Mouse (Mus musculus) fibroblast of lung, adult 2 months (primary cell): ENCODE measurements at regions not wholly inside any gene's neighbourhood (a gene's known extent, or its start where the extent isn't known, plus 50 kb on each side); places are given as distances from the start of the nearest gene placed in this dataset.
A peak's percentile ranks its signal among the peaks of the same experiment; 100 is the strongest.

Experiments
- DNase-seq: peaks from one replicate; pipeline ENCODE4 v3.0.0-alpha.2; 2011; ENCODE audit warnings: low read depth

DNA sequence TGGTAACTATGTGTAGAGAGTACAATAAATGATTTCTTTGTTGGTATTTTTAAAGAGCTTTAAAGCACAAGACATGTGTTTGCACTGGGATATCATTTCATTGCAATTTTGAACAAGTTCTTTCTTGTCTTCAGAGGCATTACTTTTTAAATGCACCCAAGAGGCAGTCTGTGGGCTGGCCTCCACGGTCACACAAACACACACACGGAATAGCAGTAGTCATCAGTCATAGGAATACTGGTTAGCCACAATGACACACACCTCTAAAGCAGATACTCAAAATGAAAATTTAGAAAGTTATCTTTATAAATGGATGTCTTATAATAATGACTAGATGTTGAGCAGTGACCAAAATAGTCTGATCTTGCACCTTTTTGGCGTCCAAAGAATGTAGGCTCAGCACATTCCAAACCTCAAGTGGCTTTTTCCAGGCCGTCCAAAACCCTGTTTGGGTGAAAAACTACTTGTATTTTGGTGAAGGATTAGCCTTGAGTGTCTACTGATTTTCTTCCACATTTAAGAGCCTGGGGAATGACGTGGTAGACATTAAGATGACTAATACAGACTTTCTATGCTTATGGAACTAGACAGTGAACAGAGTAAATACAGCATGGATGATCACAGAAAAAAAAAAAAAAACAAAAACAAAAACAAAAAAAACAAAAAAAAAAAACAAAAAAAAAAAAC, 658.5 kb downstream of the Inhba start:
- peak; percentile 83 for DNase-seq

DNA sequence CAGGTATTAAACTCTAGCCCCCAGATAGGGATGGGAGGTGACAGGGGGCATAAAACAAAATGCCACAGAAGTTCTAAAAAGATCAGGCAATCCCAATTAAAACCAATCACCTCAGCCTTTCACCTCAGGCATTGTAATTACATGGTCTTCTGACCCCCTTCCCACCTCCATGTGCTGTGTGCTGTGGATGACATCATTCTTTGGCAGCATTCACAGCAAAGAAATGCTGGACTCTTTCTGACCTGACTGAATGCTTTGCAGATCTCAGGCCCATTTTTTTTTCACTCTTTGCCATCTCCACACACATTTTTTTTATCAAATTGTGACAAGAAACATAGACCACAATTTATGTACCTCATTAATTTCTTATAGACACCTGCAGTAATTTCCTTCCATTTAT, 659.1 kb downstream of the Inhba start:
- DNase-seq = no peak

DNA sequence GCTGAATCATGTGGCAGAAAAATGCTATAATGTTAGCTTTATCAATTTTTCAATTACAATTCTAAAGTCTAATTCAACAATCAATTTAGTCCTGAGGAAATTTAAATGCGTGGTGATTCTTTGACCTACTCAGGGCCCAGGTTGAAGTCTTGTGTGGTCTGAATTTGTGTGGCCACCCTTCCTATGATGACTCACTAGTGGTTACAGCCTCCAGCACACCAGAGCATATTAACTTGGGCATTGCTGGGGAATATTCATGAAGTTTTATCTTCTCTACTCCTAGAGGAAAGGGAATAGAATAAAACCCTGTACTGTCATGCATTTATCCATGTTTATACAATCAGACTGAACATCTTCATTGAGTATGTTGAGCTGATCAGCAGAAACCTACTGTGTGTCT, 665.2 kb downstream of the Inhba start:
- no peak for DNase-seq

DNA sequence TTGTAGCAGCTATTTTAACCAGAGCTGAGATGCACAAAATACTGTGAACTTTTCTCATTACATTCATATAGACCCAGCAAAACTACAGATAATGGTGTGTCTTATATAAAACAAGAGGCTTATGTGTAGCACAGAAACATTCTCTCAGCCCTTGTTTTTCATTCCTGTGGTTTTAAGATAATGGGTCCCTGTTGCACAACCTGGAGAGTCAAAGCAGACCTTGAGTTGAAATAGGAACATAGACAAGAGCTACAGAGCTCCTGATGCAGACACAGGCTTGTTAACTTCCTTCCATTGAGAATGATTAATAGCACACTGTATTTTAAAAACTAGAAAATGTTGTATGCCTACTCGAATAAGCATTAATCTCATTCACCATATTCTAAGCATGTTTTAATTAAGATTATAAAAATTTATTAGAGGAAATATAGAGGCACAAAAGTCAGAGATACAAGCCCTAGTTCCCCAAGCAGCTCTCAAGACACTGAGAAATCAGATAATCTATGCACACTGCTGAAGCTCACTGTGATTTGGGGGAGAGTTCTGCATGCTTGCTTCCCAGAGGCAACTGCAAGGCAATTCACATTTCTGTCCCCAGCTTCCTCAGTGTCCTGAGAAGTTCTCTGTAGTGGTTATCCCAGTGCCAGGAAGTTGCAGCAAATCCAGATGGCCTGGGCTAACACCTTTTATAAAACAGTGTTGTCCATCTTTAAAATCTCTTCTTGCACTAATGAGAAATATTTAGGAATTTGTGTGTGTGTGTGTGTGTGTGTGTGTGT, 666.8 kb downstream of the Inhba start:
- no peak for DNase-seq

DNA sequence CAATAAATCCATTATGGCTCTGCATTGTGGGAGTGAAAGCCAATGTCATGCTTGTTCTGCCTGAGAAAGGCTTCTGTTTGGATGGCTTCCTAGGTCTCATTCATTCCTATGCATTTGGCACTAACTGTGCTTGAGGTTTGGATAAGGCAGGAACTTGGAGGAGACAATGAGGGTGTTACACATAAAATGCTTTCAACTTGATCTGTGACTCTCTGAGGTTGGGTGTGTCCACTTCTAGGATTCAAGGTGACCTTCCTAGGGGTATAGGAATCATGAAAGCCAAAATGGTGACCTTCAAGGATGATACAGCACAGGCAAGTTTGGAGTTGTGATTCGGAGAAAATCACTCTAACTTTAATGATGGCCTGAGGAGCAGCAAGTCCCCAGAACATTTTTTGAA, 682.5 kb downstream of the Inhba start:
- no peak for DNase-seq

DNA sequence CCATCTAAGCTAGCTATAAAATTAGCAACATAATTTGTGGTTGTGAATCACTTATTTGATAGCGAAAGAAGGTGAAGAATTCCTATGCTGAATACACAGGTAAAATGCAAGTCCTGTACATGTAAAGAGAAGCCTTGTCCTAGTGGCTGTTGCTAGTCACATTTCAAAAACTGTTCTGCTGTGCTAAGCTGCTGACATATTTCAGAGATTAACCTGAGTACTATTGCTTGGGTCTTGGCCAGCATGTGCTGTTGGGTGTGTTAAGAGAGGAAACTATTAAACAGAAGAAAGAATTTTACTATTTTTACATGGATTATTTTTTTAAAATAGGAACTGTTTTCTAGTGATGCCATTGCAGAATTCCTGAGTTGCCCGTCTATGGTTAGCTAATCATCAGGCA, 689.3 kb downstream of the Inhba start:
- DNase-seq = no peak

DNA sequence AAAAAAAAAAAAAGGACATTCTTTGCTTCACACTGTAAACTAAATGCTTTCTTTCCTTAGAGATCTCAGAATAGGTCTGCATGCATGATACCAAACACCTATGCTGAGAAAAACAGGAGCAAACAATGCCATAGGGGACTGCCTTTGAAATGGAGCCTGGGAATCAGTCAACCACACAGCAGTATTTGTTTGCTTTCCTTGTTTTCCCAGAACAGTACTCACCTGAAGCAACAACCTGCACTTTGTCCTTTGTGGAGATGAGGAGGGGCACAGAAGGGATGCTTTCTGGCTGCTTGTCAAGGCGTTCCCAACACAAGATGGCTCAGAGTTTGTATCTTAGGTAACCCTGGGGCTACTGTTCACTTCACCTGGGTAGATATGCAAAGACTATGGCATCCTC, 690.5 kb downstream of the Inhba start:
- DNase-seq = no peak

DNA sequence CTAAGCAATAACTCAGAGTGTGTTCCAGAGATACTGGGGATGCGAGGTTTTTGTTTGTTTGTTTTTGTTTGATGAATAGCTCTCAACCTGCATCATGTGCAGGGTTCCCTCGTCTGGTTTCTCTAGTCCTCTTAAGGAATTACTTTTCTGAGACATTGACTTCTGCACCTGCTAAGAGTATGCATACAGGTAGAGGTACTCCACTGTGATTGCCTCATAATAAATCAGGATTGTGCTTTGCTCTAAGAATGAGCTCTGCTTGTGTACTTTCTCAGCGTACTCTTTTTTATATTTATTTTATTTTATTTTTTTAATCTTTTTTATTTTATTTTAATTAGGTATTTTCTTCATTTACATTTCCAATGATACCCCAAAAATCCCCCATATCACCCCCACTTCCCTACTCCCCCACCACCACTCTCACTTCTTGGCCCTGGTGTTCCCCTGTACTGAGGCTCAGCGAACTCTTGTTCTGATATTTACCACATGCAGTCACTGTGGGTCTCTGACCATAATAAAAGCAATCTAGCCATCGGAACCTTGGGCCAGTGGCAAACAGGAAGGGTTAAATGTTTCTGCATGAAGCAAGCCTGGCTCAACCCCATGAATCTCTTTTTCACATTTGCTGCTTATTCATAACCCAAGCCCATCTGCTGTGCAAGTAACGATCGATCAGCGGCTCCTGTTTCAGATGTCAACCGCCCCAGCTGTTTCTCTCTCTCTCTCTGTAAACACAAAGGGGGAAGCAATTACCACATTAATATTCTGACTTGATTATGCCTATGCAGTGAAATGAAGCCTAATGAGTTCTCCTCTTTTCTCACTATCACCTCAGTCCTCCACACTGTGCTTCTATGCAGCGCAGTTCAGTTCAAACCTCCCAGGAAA, 693.8 kb downstream of the Inhba start:
- DNase-seq = no peak

DNA sequence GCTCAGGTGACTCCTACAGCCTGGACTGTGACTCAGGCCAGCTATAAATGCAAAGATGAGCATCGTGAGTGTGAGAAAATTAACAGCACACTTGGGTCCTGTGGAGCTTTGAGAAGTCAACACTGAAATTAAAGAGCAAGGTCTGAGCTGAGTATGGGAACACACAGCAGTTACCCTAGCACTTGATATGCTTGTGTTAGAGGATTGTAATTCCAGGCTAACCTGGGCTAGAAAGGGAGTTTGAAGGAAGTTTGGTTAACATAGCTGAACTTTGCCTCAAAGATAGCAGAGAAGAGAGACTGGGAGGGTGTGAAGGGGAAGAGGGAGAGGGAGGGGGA, 694.4 kb downstream of the Inhba start:
- no peak for DNase-seq

DNA sequence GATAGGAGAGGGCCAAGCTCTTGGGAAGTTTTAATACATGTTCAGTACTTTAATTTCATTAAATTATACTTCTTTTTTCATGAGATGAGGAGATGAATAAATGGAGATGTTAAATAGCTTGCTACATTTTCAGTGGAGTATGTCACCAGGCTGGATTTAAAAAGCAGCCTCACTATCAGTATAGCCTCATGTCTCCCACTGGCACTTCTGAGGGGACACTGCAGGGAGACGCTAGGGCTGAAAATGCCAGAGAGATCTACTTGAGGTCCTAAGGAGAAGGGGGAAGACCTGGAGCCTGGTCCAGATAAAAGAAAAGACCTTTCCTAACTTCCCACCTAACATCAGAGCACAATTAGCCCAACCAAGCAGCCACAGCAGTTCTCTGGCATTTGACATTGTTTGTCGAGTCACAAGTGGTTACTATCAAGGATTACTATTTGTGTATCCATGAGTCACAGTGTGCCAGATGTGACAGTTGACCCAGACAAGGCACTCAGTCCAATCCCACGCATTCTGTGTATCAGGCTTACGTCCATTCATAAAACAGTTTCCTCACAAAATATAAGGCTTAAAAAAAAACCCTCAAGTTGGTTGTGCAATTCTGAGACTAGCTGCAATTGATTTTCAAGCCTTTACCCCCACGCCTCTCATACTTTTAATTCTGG, 703.8 kb downstream of the Inhba start:
- peak; percentile 75 for DNase-seq

DNA sequence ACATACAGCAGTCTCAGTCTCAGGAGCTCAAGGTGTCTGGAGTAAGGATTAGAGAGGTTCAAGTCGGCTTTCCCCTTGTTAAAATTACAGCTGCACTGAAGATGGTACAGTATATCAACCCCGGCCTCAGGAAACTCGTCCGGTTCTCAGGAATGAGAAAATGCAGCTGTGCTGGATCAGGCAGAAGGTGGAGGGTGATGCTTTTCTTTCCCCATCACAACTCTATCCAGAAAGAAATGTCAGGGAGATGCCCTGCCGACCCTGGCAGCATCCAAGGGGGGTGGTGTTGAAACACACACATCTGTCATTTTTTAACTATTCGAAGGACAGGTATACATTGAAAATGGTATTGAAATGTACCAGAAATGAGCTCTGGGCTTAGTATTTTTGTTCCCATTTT, 704.7 kb downstream of the Inhba start:
- no peak for DNase-seq

DNA sequence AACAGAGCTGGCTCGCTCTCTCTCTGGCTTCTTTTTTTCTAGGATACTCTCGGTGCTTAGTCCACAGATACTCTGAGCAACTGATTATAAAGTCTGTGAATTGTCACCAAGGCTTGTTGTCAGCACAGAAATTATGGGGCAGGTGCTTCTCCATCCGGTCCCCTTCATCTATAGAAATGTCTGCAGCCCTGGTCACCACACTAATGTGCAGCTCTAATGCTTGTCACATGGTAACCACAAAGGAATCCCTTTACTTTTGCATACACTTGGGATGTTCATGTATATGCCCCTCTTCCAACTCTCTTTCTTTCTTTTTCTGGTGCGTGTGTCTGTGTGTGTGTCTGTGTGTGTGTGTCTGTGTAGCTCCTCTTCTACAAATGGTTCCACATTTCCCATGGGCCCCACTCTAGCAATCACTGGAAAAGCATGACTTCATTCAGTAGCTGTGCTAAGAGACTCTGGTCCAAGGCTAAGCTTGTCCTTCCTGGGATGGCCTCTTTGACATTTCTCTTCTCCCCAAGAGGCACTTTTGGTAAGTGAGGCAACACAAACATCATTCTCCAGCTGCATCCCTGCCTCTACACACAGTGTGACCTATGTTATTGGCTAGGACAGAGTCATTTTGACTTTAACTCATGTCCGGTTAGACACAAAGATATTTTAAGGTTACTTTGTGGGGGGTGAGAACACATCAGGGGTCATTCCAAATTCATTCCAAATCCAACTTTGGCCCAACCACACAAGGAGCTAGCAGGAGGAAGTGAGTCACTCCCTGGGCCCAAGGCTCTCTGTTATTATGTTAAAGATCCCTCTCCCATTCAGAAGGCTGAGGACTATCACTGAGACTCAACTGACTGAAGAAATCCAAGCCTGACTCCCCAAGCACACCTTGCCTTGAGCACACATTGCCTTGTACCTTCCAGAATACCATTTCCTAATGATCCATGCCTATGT, 705.4 kb downstream of the Inhba start:
- DNase-seq = no peak

DNA sequence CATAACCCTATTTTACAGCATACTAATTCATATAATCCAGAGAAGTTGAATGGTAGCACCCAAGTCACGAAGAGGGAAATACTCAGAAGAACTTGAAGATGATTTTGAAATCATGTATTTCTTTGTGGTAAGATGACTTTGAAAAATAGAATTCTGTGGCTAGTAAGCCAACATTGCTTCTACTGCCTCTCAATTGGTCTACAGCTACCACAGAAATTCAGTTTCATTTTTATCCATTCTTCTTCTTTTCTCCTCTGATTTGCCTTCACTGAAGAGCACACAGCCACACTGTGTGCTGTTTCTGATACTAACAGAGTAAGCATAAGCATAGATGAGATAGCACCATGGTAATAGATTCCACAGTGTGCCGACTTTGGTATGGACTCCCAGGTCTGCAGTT, 708.4 kb downstream of the Inhba start:
- DNase-seq = no peak

DNA sequence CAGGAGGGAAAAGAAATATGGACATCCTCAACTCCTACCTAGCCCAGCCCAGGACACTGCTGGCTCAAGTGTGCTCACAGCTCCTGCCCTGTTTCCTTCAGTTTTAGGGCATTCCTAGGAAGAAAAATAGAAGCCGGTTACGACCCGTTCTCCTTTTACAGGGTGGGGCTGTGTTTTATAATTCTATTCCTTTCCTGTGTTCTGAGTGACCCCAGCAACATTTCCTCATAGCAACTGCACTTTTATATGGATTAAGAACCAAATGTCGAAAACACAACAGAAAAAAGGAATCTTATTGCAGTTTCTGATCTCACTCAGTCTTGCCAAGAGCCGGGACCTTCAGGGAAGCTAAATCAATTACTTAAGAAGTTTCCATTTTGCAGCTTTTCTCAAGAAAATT, 713.7 kb downstream of the Inhba start:
- no peak for DNase-seq

DNA sequence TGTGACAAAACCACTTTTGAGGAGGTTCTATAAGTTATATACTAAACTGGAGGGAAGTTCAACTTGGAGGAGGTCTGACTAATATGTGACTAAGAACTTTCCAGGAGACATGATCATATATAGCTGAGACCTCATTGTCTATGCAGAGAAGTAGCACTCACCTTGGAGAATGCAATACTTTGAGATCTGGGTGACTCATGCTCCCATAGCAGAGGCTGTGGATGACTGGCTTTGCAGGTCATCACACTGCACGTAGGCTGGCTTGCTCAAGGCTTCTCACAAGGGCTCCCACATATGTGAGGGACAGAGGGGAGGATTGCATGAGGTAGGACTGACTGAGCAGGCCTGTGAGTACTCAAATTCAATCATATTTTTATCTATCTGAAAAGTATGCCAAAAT, 726.7 kb downstream of the Inhba start:
- DNase-seq = no peak

DNA sequence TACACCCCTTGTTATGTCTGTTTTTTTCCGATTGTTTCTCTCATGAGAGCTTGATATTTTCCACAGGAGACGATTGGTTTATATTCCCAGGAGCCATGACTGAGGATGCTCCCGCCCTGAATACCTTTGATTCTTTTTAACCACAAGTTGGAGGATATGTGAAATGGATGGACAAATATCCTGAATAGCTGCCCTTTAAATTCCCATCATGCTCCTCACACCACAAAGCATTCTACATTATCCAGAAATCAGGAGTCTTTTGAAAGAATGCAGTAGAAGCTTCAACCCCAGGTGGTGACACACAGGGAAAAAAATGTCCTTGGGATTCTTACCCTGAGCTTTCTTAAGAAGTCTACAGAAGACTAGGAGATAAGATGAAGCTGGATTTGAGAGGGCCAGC, 727.9 kb downstream of the Inhba start:
- no peak for DNase-seq

DNA sequence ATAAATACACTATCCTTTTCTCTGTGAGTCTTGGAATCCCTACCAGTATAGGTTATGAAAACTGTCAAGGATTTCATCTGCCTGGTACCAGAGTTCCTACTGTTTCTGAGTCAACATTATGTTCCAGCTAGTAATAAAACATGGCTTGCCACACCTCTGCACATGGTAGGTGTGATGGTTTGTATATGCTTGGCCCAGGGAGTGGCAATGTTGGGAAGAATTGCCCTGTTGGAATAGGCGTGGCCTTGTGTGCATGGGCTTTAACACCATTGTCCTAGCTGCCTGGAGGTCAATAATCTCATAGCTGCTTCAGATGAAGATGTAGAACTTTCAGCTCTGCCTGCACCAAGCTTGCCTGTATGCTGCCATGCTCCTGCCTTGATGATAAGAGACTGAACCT, 732.6 kb downstream of the Inhba start:
- DNase-seq = no peak

DNA sequence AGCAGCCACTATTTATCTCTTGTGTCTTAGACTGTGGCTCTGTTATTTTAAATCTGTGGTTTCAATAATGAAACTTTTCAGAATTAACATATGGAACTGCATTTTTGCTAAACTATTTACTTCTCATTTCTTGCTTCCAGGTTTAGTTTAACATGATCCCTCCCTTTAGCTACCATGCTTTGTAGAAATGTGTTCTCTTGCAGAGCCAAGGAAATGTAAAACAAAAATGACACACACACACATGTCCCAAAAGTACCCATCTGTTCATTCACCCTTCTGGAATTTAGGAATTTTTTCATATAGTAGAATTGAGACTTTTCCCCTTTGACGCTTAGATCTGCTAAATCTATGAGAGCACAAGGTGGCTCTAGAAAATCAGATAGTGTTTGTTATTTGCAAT, 734.0 kb downstream of the Inhba start:
- DNase-seq = no peak

DNA sequence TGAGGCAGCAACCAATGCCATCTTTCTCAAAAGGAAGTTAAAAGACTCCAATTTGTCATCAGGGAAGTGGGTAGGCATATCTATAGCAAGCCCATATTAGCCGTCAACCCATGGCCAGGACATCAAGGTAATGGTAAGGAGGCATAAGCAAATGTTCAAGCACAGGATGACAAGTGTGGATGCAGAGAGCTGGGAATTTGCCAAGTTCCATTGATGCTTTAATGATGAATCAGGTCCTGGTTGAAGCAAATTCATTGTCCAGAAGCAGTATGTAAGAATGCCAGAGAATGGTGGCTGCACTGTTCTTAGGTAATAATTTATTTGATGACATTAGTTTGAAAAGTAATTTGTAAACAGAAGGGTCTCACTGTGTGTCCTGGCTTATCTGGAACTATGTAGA, 734.8 kb downstream of the Inhba start:
- no peak for DNase-seq

DNA sequence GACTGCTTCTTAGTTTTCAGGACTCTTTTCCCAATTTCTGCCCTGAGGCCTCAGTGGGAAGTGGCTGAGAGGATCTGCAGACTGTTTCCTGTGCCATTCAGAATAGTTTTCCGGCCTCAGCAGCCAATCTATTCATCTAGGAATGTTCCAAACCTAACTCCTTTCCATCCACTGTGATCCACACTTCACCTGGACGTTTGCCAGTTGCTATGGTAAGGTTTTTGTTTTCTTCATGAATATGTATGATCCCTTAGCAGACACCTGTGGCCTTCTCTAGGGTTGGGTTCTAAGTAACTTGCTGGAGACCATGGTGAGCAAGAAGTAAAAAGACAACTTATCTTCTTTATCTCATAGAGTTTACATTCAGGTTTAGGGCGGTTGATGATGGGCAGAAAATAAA, 744.6 kb downstream of the Inhba start:
- DNase-seq = no peak

DNA sequence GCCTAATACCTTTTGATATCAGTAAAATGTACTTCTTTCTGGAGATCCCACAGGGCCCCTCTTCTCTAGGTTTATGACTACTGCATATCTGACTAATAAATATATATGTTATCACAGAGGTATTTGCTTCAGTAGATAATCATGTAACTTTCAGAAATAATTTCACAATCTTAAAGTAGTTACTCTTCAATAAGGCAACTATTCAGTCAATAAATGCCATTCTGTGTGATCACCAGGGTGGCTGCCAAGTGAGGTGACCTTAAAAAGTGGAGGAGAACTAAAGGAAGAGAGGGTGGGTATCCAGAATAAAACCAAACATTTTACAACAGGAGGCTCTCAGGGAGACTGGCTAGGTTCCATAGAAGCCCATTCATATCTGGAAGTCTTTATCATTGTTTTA, 748.4 kb downstream of the Inhba start:
- no peak for DNase-seq
